Mouse (Mus musculus): ENCODE results near the gene Stox2.

GRCm38 (mm10) chr8:47439271-47439670 is 6.9 kb downstream of the Stox2 start:
- TF ChIP-seq GATA1 (IDR thresholded peaks at IDR 0.05; ENCODE audit: low read length) = no peak
- no peak for TF ChIP-seq TAL1 (IDR thresholded peaks at IDR 0.05; ENCODE audit: low read length)

Measured in erythroblast, embryonic 14.5 days (primary cell).